Mouse (Mus musculus) MEL (cell line): ENCODE data around the gene Baz2a.

Source experiments
- CTCF ChIP-seq, 3 experiments: IDR thresholded peaks in 2 of 3; conservative IDR thresholded peaks in 1 of 3; 2 replicates each; pipeline ENCODE4 v1.5.1; 2011 to 2012; ENCODE audit warnings: low read length in 3 of 3, low read depth in 2 of 3, mild to moderate bottlenecking in 2 of 3, improper control_type of control experiment in 1 of 3, inconsistent platforms in 1 of 3, mixed read lengths in 1 of 3, moderate library complexity in 1 of 3; ENCODE audit not compliant: control insufficient read depth in 1 of 3, insufficient read depth in 1 of 3, poor library complexity in 1 of 3, severe bottlenecking in 1 of 3
- POLR2A ChIP-seq, 2 experiments: IDR thresholded peaks; 2 replicates each; pipeline ENCODE4 v1.6.1; 2011 to 2012; ENCODE audit warnings: low read length in 2 of 2, mild to moderate bottlenecking in 2 of 2, control low read depth in 1 of 2, improper control_type of control experiment in 1 of 2, low read depth in 1 of 2, moderate library complexity in 1 of 2; ENCODE audit not compliant: control insufficient read depth in 1 of 2, insufficient read depth in 1 of 2, poor library complexity in 1 of 2
- SIN3A ChIP-seq: IDR thresholded peaks from 2 replicates; pipeline ENCODE4 v1.6.1; 2012; ENCODE audit warnings: low read length, improper control_type of control experiment, inconsistent platforms

DNA sequence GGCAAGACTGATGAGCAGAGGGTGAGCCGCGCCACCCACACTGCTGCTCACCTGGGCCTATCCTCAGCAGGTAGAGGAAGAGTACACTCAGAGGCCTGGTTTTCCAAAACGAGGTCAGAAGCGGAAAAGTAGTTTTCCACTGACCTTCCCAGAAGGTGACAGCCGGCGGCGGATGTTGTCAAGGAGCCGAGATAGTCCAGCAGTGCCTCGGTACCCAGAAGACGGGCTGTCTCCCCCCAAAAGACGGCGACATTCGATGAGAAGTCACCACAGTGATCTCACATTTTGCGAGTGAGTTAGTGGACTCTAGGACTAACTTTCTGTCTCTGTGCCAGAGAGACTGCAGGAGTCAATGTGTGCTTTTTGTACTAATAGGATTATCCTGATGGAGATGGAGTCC is 34.6 kb downstream of the Baz2a start:
- TF ChIP-seq POLR2A (IDR thresholded peaks at IDR 0.05; ENCODE audit: control insufficient read depth in 1 of 2, insufficient read depth in 1 of 2, low read depth in 1 of 2, low read length in 2 of 2, poor library complexity in 1 of 2) (no peak), SIN3A (no peak), CTCF (IDR thresholded peaks at IDR 0.05 in 2 of 3, conservative IDR thresholded peaks at IDR 0.05 in 1 of 3; ENCODE audit: control insufficient read depth in 1 of 3, insufficient read depth in 1 of 3, low read depth in 2 of 3, low read length in 3 of 3, poor library complexity in 1 of 3, severe bottlenecking in 1 of 3) (no peak)
